Mouse (Mus musculus) spleen, adult 18-20 months (tissue): ENCODE measurements around the gene Slc12a6.
"Not testable (repeated sequence)": the region's sequence is repeated elsewhere in the genome, so short reads cannot be mapped to it uniquely, and the experiment has no call there.

ENCODE experiments used
- DNase-seq, 2 experiments: peaks; one replicate each; pipeline ENCODE4 v3.0.0; 2022; ENCODE audit warnings: mixed read lengths in 2 of 2

The Slc12a6 gene

GRCm38 (mm10) chr2:112262779-112263295 lies 2.8 kb upstream of the Slc12a6 start:
- no peak for DNase-seq

DNA sequence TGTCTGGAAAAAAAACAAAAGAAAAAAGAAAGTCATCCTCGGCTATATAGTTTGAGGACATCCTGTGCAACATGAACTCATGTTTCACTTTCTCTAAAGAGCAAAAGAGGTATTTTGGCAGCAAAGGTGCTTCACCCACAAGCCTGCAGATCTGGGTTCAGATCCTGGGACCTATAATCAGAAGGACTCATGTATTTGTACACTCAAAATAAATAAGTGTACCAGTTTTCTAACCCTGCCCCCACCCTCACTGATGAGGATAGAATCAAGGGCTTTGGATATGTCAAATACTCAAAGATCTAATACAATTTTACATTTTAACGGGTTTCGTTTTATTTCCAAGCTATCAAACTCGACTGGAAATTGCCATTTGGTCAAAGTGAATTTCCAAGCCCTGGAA lies 1.3 kb upstream of the Slc12a6 start:
- DNase-seq, result no peak

- DNase-seq, result peak; percentile 55 to 64
Measured at GRCm38 (mm10) chr2:112266242-112266592, 592 bp downstream of the Slc12a6 start, which contains the start of gene Gm21985. Gene Gm21985, plus strand, starts transcription at chr2:112266314.

- peak in 1 of 2 experiments; percentile 29 for DNase-seq
Measured at GRCm38 (mm10) chr2:112266780-112267179, 1.2 kb downstream of the Slc12a6 start.

DNA sequence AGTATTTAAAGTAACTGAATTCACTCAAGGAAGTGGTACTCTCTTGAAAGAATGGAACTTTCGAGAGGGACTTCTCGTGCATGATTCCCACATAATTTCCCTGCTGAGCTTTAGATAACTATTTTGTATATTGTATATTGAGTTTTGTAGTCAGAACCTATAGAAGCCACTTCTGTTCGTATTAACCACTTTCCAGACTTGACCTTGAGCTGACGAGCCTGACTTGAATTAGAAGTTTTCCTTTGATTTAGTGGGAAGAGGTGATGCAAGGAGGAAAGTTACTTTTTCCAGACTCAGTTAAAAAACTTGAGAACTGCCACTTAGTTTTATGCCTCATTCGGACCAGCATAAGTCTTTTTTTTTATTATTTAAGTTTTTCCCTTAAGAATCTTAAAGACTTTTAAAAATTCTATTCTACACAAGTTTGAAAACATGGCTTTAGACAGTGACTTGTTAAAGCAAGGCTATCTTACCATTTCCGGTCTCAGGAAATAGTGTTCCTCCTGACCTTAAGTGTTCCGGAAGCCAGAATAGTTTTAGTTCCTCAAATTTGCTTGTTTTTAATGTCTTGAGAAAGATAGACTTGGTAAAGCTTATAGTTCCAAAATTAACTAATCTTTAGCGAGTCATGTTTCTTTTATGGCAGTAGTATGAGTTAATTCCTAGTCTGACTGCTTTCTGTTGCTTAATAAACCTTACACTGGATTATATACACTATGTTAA lies 2.1 kb downstream of the Slc12a6 start:
- DNase-seq, result no peak

GRCm38 (mm10) chr2:112270011-112270410 lies 4.4 kb downstream of the Slc12a6 start:
- no peak for DNase-seq

- no peak for DNase-seq
Measured at GRCm38 (mm10) chr2:112272909-112273308, 7.3 kb downstream of the Slc12a6 start.

GRCm38 (mm10) chr2:112273474-112273873 lies 7.8 kb downstream of the Slc12a6 start:
- DNase-seq, result no peak

DNA sequence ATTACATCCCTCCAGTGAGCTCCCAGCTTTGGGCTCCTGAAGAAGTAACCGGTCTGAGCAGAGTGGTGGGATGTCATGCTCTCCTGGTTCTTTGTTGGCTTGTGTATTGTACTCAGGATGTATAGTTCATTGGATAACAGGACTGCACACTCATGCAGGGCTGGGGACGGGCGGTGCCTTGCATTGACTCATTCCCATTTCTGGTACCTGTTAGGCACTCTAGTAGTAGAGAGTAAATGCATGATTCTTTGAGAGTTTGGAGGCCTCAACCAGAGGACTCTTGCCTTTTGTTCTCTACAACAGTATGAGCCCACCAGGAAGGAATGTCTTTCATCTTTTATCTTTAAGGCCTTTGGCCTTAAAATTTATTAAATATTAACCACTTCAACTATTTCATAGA lies 11.2 kb downstream of the Slc12a6 start:
- no peak for DNase-seq

DNA sequence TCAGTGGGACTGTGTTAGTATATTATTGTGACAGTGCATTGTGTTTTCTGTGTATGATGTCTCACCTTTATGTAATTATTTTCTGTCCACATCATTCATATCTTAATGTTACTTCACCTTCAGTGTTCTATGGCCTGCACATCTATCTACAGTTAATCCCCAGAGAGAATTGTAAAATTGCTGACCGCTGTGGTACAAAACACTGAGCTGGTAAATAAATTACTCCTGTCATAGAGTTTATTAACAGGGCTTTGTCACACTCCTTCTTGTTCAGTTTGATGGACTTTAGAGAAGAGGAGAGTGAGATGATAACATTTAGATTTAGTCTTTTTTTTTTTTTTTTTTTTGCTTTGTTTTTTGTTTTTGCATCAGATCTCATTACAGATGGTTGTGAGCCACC lies 17.2 kb downstream of the Slc12a6 start:
- no peak for DNase-seq

DNA sequence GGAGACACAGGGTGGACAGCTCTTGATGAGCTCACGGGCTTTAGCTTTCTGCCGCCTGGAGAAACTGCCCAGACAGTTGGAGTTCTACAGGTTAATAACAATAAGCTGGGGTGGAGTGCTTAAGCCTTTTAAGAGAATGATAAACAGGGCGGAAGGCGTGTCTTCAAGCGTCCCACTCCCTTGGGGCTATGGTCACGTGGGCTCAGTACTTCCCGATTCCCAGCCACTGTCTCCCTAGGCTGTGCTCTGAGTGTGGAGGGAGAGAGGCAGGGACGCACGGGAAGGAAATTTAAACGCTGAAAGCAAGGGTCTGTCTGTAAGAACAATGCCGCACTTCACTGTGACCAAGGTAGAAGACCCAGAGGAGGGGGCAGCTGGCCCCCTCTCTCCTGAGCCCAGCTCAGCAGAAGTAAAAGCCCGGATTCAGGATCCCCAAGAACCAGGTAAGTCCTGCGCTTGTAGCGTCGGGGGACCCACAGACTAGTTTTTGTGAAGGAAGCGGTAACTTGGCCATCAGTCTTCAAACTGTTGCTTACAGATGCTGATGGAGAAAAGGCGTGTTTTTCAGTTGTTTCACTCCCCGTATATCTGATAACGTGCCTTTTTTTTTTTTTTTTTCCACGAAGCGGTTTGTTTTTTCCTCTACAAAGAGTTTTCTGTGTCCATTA lies 18.9 kb downstream of the Slc12a6 start:
- no peak for DNase-seq

DNA sequence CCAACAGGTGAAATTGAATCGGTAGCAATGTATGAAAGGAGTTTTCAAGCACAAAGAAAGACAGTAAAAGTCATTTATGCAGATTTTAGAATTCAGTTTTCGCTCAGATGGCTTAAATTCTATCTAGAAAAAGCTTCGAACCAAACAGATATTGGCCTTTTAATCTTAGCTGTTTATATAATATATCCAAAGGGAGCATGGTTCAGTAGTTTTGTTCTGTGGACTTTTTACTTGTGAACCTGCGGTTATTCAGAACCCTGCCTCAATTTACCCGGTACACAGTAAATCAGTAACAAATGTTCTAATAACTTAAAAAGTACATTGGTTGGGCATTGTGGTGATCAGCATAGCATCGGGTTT lies 19.4 kb downstream of the Slc12a6 start:
- DNase-seq, result no peak

DNA sequence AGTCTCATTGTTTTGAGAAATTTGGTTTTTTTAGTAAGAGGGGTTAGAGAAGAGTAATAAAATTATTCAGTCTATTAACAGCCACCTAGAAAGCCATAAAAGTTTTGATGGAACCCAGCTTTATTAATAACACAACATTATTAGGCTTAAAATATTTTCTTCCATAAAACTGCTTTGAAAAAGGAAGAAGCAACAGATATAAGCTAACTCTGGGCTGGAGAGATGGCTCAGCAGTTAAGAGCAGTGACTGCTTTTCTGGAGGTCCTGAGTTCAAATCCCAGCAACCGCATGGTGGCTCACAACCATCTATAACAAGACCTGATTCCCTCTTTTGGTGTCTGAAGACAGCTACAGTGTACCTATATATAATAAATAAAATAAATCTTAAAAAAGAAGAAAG lies 20.4 kb downstream of the Slc12a6 start:
- DNase-seq, result not testable (repeated sequence)

DNA sequence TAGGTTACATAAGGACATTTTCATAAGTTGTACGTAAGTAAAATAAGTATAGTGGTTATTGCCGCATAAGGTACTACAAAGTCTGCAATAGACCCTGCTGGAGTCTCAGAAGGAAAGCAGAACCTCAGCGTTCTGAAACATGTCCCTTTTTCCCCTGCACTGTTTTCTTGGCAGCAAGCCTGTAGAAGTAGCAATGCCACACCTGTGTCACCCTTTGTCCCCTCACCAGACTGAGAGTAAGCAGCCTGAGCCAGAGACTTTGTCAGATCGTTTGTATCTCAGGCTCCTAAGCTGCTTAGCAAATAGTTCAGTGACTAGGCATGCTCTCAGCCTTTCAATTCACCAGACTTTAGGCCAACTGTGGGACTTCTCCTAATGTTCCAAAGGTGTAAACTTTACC lies 21.4 kb downstream of the Slc12a6 start:
- no peak for DNase-seq

GRCm38 (mm10) chr2:112289507-112289906 lies 23.9 kb downstream of the Slc12a6 start:
- no peak for DNase-seq

GRCm38 (mm10) chr2:112292823-112293222 lies 27.2 kb downstream of the Slc12a6 start:
- no peak for DNase-seq

DNA sequence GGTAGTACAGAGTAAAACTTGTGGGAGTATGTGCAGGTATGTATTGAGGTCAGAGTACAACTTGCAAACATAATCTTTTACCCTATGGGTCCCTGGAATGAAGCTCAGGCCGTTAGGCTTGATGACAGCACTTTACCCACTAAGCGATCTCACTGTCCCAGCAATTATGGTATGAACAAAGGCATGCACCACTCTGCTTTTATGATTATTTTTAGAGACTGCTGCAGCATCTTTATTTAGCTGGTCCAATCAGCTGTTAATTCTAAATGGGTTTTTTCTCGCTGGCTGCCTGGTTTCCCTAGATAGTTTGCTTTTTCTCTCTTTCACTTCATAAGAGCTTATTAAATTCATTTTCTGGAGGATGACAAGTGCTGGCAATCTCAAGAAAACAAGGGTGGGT lies 30.6 kb downstream of the Slc12a6 start:
- no peak for DNase-seq

DNA sequence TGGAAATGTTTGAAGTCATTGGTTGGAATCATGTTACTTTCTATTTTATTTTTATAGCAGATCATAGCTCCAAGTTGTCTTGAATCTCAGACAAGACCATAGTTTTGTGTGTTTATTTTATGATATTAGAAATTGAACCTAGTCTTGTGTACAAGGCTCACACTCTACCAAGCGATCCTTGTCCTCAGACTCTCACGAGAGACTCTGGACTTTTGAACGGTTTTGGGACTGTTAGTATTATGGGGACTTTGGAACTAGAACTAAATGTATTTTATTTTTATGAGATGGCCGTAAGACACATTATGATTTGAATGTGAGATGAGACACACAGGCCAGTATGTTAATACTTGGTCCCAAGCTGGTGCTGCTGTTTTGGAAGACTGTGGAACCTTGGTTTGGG lies 32.6 kb downstream of the Slc12a6 start:
- DNase-seq, result no peak

GRCm38 (mm10) chr2:112308671-112309070 lies 43.0 kb downstream of the Slc12a6 start:
- DNase-seq, result no peak

GRCm38 (mm10) chr2:112309161-112309600 lies 43.6 kb downstream of the Slc12a6 start:
- DNase-seq, result no peak

DNA sequence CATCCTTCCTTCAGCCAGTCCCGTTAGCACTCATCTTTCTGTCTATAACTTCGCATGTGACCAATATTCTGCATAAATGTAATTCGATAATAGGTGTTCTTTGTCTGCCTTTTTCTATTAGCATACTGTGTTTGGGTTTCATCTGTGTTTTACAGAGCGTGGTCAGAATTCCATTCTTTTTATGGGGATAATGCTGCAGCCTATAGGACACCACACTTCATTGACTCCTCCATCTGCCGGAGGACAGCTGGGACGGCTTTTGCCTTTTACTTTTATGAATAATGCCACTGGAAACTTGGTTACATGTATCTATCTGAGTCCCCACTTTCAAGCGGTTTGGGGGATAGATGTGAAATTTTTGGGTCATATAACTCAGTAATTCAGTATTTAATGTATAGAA lies 50.0 kb downstream of the Slc12a6 start:
- DNase-seq, result no peak

DNA sequence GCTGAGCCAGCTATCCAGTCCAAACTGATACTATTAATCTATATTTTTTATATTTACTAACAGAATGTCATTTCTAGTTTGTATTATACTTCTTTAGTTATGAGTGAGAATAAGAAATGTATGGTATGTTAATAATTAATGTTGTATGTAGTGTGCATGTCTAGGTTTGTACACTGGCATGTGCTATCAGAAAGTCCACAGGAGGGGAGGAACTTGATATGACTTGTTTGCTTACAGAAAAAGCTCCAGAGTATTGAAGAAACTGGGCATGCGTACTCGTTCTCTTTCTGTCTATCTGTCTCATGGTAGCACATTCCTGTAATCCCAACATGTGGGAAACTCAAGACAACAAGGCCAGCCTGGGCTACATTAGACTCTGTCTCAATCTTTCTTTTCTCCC lies 52.6 kb downstream of the Slc12a6 start:
- no peak for DNase-seq

- no peak for DNase-seq
Measured at GRCm38 (mm10) chr2:112318905-112319304, 53.3 kb downstream of the Slc12a6 start.

GRCm38 (mm10) chr2:112328069-112328777 lies 62.6 kb downstream of the Slc12a6 start:
- no peak for DNase-seq
